Mouse (Mus musculus): ENCODE data around the gene Fstl1. TPM values are rescaled to one million over a fixed set of nuclear protein-coding genes. Genes with fewer than 3 reads are reported as not detected.

The Fstl1 gene
- polyA plus RNA-seq, 1 experiment from 2014 or later = 429 TPM

DNA sequence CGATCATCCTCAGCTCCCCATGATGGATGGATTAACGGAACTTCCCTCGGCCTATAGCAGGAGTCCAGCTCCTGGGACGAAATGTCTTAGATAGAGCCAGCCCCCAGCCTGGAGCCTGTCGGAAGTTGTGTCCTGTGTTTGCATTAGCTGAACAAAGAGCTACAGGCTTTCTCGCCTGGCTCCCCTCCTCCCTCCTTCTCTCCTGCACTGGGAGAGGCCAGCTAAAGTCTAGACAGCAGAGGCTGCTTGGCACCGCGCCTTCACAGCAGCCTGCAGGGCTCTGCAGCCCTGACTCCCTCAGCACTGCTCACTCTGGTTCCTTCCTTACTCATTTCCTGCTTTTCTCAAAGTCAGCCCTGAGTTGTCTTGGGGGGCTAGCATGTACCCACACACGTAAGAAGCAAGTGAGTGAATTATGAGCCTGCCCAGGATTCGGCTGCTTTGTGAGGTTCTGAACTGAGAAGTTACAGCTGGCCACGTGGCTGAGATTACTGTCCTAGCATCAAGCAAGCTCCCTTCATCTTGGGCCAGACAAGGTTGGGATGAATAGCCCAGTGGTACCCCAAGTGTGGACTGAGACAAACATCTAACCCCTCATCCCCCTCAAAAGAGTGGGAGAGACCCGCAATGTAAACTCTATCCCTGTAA, 11.8 kb downstream of the Fstl1 start:
- Histone ChIP-seq H3K4me1 (peaks cover 94% of the 10 kb centered on the region), H3K4me3 (0 out of 2 replicates have a peak overlapping the region, but pooled peaks have one; percentile 1), H3K27me3 (replicated peaks) (no peaks in the 10 kb centered on the region), H3K36me3 (peaks cover 59% of the 10 kb centered on the region), H3K9ac (peak overlapping the region; percentile 75), H3K4me2 (peak overlapping the region; percentile 39), H3K27ac (replicated peaks) (peak overlapping the region; percentile 96), H3K9me3 (no peaks in the 10 kb centered on the region)
- 14% methylated on average over 12 of the region's 12 CpGs for WGBS
- ATAC-seq (ENCODE audit: extremely low read depth, insufficient number of reproducible peaks, low FRiP score, low TSS enrichment) = peak; percentile 79

- Histone ChIP-seq H3K4me1 (peaks cover 95% of the 10 kb centered on the region), H3K9me3 (no peaks in the 10 kb centered on the region), H3K36me3 (peaks cover 59% of the 10 kb centered on the region), H3K9ac (peak overlapping the region; percentile 70), H3K27me3 (replicated peaks) (no peaks in the 10 kb centered on the region), H3K4me3 (no peak overlapping the region), H3K27ac (replicated peaks) (peak overlapping the region; percentile 96), H3K4me2 (peak overlapping the region; percentile 39)
- no peak for ATAC-seq (ENCODE audit: extremely low read depth, insufficient number of reproducible peaks, low FRiP score, low TSS enrichment)
- 36% methylated on average over 6 of the region's 6 CpGs for WGBS
Measured at GRCm38 (mm10) chr16:37789015-37789381, 12.3 kb downstream of the Fstl1 start.

- Histone ChIP-seq H3K36me3 (peaks cover 58% of the 10 kb centered on the region), H3K27ac (replicated peaks) (peak overlapping the region; percentile 96), H3K9me3 (no peaks in the 10 kb centered on the region), H3K4me2 (peak overlapping the region; percentile 46; the same call in 1 of the 2 replicates), H3K9ac (peak overlapping the region; percentile 70), H3K4me1 (peaks cover 95% of the 10 kb centered on the region), H3K27me3 (replicated peaks) (no peaks in the 10 kb centered on the region), H3K4me3 (no peak overlapping the region)
- WGBS = 50% methylated on average over 6 of the region's 6 CpGs
- no peak for ATAC-seq (ENCODE audit: extremely low read depth, insufficient number of reproducible peaks, low FRiP score, low TSS enrichment)
Measured at GRCm38 (mm10) chr16:37789394-37789920, 12.8 kb downstream of the Fstl1 start.

- no peaks in the 10 kb centered on the region for H3K27me3 ChIP-seq (replicated peaks)
- no peak overlapping the region for H3K4me3 ChIP-seq
- H3K9me3 ChIP-seq = no peaks in the 10 kb centered on the region
- no peak for ATAC-seq (ENCODE audit: extremely low read depth, insufficient number of reproducible peaks, low FRiP score, low TSS enrichment)
- 30% methylated on average over 12 of the region's 12 CpGs for WGBS
- peaks cover 95% of the 10 kb centered on the region for H3K4me1 ChIP-seq
- peak overlapping the region; percentile 46 for H3K4me2 ChIP-seq
- peaks cover 56% of the 10 kb centered on the region for H3K36me3 ChIP-seq
- peak overlapping the region; percentile 96 for H3K27ac ChIP-seq (replicated peaks)
- peak overlapping the region; percentile 70 for H3K9ac ChIP-seq
Measured at GRCm38 (mm10) chr16:37790008-37790780, 13.5 kb downstream of the Fstl1 start.

DNA sequence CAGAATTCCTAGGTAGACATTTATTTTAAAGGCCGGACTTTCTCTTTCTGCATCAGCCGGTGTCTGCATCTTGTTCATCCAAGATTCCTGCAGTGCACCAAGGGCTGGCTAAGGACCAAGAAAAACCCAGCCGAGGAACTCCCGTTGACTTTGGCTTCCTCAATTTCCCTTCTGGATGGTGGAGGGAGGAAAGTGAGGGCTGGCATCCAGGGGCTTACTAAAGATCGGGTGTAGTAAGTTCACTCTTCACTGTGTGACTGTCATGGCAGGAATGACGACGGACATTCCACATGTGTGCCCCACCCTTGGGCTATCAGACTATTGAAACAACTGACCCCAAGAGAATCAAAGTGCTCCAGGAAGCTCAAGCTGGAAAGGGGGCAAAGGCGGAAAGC, 14.1 kb downstream of the Fstl1 start:
- Histone ChIP-seq H3K4me2 (peak overlapping the region; percentile 46), H3K9ac (peak overlapping the region; percentile 56; the same call in 1 of the 2 replicates), H3K4me3 (no peak overlapping the region), H3K36me3 (peaks cover 52% of the 10 kb centered on the region), H3K27me3 (replicated peaks) (no peaks in the 10 kb centered on the region), H3K4me1 (peaks cover 92% of the 10 kb centered on the region), H3K27ac (replicated peaks) (peak overlapping the region; percentile 96), H3K9me3 (no peaks in the 10 kb centered on the region)
- 34% methylated on average over 8 of the region's 8 CpGs for WGBS
- no peak for ATAC-seq (ENCODE audit: extremely low read depth, insufficient number of reproducible peaks, low FRiP score, low TSS enrichment)

- 67% methylated on average over 10 of the region's 10 CpGs for WGBS
- H3K4me3 ChIP-seq = no peak overlapping the region
- no peak for ATAC-seq (ENCODE audit: extremely low read depth, insufficient number of reproducible peaks, low FRiP score, low TSS enrichment)
- H3K4me1 ChIP-seq = peaks cover 49% of the 10 kb centered on the region
- H3K9ac ChIP-seq = peak overlapping the region; percentile 8; the same call in 1 of the 2 replicates
- peaks cover 52% of the 10 kb centered on the region for H3K36me3 ChIP-seq
- H3K4me2 ChIP-seq = peak overlapping the region; percentile 10; the same call in 1 of the 2 replicates
- peak overlapping the region; percentile 54 for H3K27ac ChIP-seq (replicated peaks)
- no peaks in the 10 kb centered on the region for H3K27me3 ChIP-seq (replicated peaks)
- H3K9me3 ChIP-seq = no peaks in the 10 kb centered on the region
Measured at GRCm38 (mm10) chr16:37795651-37796150, 19.0 kb downstream of the Fstl1 start.

- Histone ChIP-seq H3K27me3 (replicated peaks) (no peaks in the 10 kb centered on the region), H3K27ac (replicated peaks) (peak overlapping the region; percentile 54), H3K4me2 (peak overlapping the region; percentile 10; the same call in 1 of the 2 replicates), H3K4me1 (peaks cover 43% of the 10 kb centered on the region), H3K36me3 (peaks cover 54% of the 10 kb centered on the region), H3K4me3 (no peak overlapping the region), H3K9ac (peak overlapping the region; percentile 8; the same call in 1 of the 2 replicates), H3K9me3 (no peaks in the 10 kb centered on the region)
- 44% methylated on average over 11 of the region's 11 CpGs for WGBS
- ATAC-seq (ENCODE audit: extremely low read depth, insufficient number of reproducible peaks, low FRiP score, low TSS enrichment) = no peak
Measured at GRCm38 (mm10) chr16:37796270-37796669, 19.6 kb downstream of the Fstl1 start.

DNA sequence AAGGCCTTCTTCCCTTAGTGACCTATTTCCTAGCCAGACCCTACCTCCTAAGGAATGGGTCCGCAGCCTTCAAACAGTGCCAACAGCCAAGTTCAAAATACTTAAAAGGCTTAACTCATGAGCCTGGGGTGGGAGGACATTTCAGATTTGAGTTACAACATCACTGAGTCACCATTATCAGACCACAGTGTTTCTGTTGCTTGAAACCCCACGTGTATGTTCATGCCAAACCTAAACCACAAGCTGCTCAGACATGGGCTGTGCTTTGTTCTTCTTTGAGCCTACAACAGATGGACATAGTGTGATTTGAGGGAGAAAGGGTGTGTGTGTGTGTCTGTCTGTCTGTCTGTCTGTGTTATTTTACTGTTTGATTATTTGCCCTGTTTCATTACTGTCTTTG, 24.4 kb downstream of the Fstl1 start:
- H3K4me1 ChIP-seq = peaks cover 17% of the 10 kb centered on the region
- WGBS = 84% methylated on average over 2 of the region's 2 CpGs
- no peak overlapping the region for H3K4me3 ChIP-seq
- no peak overlapping the region for H3K27ac ChIP-seq (replicated peaks)
- peaks cover 67% of the 10 kb centered on the region for H3K36me3 ChIP-seq
- ATAC-seq (ENCODE audit: extremely low read depth, insufficient number of reproducible peaks, low FRiP score, low TSS enrichment) = no peak
- H3K27me3 ChIP-seq (replicated peaks) = no peaks in the 10 kb centered on the region
- H3K9me3 ChIP-seq = peaks cover 7% of the 10 kb centered on the region; the same call in 1 of the 2 replicates
- H3K9ac ChIP-seq = no peak overlapping the region
- no peak overlapping the region for H3K4me2 ChIP-seq

DNA sequence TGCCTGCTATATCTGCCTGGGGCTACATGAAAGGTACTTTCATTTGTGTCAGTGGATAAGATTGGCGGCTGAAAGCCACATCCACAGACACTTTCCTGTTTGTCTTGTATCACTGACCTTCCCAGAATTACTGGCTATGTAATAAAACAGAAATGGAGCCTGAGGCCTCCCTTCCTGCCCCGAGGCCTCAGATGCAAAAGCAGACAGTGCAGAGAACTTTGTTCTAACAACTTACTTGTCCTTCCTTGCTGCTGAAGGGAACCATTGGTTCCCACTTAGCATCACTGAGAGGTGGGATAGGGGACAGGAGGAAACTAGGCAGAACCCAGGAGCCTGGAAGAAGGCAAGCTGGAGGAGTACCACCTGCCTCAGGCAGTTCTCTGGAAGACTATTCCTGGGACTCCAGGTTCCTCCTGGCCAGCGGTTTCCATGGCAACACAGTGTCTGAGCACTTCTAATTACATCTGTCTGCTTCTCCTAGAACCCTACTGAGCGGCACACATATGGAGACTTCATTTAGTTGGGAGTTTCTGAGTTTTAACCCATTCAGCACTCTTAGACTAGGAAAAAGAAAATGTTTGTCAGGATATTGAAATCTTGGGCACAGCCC, 26.1 kb downstream of the Fstl1 start:
- WGBS = 70% methylated on average over 4 of the region's 4 CpGs
- H3K9me3 ChIP-seq = peaks cover 7% of the 10 kb centered on the region; the same call in 1 of the 2 replicates
- H3K4me1 ChIP-seq = peaks cover 31% of the 10 kb centered on the region
- no peak overlapping the region for H3K9ac ChIP-seq
- H3K27ac ChIP-seq (replicated peaks) = no peak overlapping the region
- H3K36me3 ChIP-seq = peaks cover 77% of the 10 kb centered on the region
- H3K27me3 ChIP-seq (replicated peaks) = no peaks in the 10 kb centered on the region
- no peak overlapping the region for H3K4me3 ChIP-seq
- no peak overlapping the region for H3K4me2 ChIP-seq
- no peak for ATAC-seq (ENCODE audit: extremely low read depth, insufficient number of reproducible peaks, low FRiP score, low TSS enrichment)

- Histone ChIP-seq H3K36me3 (peaks cover 79% of the 10 kb centered on the region), H3K9ac (no peak overlapping the region), H3K4me2 (no peak overlapping the region), H3K9me3 (peaks cover 7% of the 10 kb centered on the region; the same call in 1 of the 2 replicates), H3K27ac (replicated peaks) (no peak overlapping the region), H3K27me3 (replicated peaks) (no peaks in the 10 kb centered on the region), H3K4me1 (peaks cover 38% of the 10 kb centered on the region), H3K4me3 (no peak overlapping the region)
- WGBS = 91% methylated on average over 9 of the region's 9 CpGs
- no peak for ATAC-seq (ENCODE audit: extremely low read depth, insufficient number of reproducible peaks, low FRiP score, low TSS enrichment)
Measured at GRCm38 (mm10) chr16:37803387-37803950, 26.8 kb downstream of the Fstl1 start.
